Mouse (Mus musculus): ENCODE results near the gene Pagr1a. TPM values are rescaled to one million over a fixed set of nuclear protein-coding genes. Genes with fewer than 3 reads are reported as not detected.
A peak's percentile ranks its signal among the peaks of the same experiment; 100 is the strongest.

Pagr1a gene
- total RNA-seq, 2 experiments from 2014 or later = 9.1 to 14.7 TPM

- no peak for DNase-seq (ENCODE audit: low spot score in 2 of 2)
These were observed 4.7 kb upstream of the Pagr1a start for GRCm38 (mm10) chr7:127021563-127022527.

GRCm38 (mm10) chr7:127020901-127021562, 3.9 kb upstream of the Pagr1a start, which contains the start of the genes Gm42742 and Prrt2:
TSS of gene Gm42742 (minus strand) at chr7:127021097.
TSS of gene Prrt2 (minus strand) at chr7:127021211.
- peak; percentile 46 to 63 for DNase-seq (ENCODE audit: low spot score in 2 of 2)

GRCm38 (mm10) chr7:127020491-127020890, 3.3 kb upstream of the Pagr1a start:
- no peak for DNase-seq (ENCODE audit: low spot score in 2 of 2)

- no peak for DNase-seq (ENCODE audit: low spot score in 2 of 2)
These were observed 2.9 kb upstream of the Pagr1a start for GRCm38 (mm10) chr7:127020031-127020430.

GRCm38 (mm10) chr7:127019306-127019960, 2.3 kb upstream of the Pagr1a start:
- DNase-seq (ENCODE audit: low spot score in 2 of 2) = no peak

GRCm38 (mm10) chr7:127018416-127019305, 1.5 kb upstream of the Pagr1a start:
- DNase-seq (ENCODE audit: low spot score in 2 of 2) = peak in 1 of 2 experiments; percentile 14

- DNase-seq (ENCODE audit: low spot score in 2 of 2) = no peak
These were observed 796 bp upstream of the Pagr1a start for GRCm38 (mm10) chr7:127017950-127018345.

GRCm38 (mm10) chr7:127016486-127016938, 640 bp downstream of the Pagr1a start:
- peak; percentile 25 to 65 for DNase-seq (ENCODE audit: low spot score in 2 of 2)

- no peak for DNase-seq (ENCODE audit: low spot score in 2 of 2)
These were observed 869 bp downstream of the Pagr1a start, which contains the start of gene Pagr1b for GRCm38 (mm10) chr7:127016481-127016485. TSS of gene Pagr1b (minus strand) at chr7:127016484.

GRCm38 (mm10) chr7:127016081-127016480, 1.1 kb downstream of the Pagr1a start:
- DNase-seq (ENCODE audit: low spot score in 2 of 2) = peak in 1 of 2 experiments; percentile 14

- no peak for DNase-seq (ENCODE audit: low spot score in 2 of 2)
These were observed 2.2 kb downstream of the Pagr1a start for GRCm38 (mm10) chr7:127014993-127015392.

GRCm38 (mm10) chr7:127014320-127014719, 2.8 kb downstream of the Pagr1a start, which contains the start of gene Mvp:
TSS of gene Mvp (minus strand) at chr7:127014621.
- DNase-seq (ENCODE audit: low spot score in 2 of 2) = peak in 1 of 2 experiments; percentile 54

- no peak for DNase-seq (ENCODE audit: low spot score in 2 of 2)
These were observed 3.8 kb downstream of the Pagr1a start for GRCm38 (mm10) chr7:127013385-127013784.

GRCm38 (mm10) chr7:127012845-127013244, 4.3 kb downstream of the Pagr1a start:
- DNase-seq (ENCODE audit: low spot score in 2 of 2) = no peak

GRCm38 (mm10) chr7:127012374-127012773, 4.8 kb downstream of the Pagr1a start:
- DNase-seq (ENCODE audit: low spot score in 2 of 2) = no peak

- no peak for DNase-seq (ENCODE audit: low spot score in 2 of 2)
These were observed 5.4 kb downstream of the Pagr1a start for GRCm38 (mm10) chr7:127011717-127012116.

- DNase-seq (ENCODE audit: low spot score in 2 of 2) = no peak
These were observed 6.1 kb downstream of the Pagr1a start for GRCm38 (mm10) chr7:127011051-127011450.

GRCm38 (mm10) chr7:127009307-127010085, 7.7 kb downstream of the Pagr1a start:
- no peak for DNase-seq (ENCODE audit: low spot score in 2 of 2)

GRCm38 (mm10) chr7:127008239-127009019, 8.7 kb downstream of the Pagr1a start:
- peak in 1 of 2 experiments; percentile 66 for DNase-seq (ENCODE audit: low spot score in 2 of 2)
